Mouse (Mus musculus): Measurements from ENCODE around the gene Olfr547.

DNA sequence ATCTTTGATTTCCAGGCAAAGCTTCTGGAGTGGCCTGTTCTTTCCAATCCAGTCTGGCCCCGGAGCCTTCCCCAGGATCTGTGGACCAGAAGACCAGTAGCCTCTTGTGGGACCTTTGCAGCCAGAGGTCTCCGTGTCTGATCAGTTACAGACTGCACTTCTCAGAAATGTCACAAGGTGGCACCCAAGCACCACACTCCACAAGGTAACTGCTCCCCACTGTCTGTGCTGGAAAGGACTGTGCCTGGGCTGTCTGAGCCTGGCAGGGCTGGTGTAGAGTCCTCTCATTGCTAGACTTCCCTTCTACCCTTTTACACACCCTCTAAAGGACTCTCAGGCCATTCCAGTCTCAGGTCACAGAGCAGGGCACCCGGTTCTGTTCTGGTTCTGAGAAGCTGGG lies 27.7 kb upstream of the Olfr547 start:
- TF ChIP-seq HCFC1 (IDR thresholded peaks at IDR 0.05; ENCODE audit: low read depth, low read length): no peak
- no peak for TF ChIP-seq POLR2A (IDR thresholded peaks at IDR 0.05; ENCODE audit: low read depth, low read length)
- TF ChIP-seq CHD2 (IDR thresholded peaks at IDR 0.05; ENCODE audit: low read length): no peak
- TF ChIP-seq CTCF (conservative IDR thresholded peaks at IDR 0.05 in 1 of 2, IDR thresholded peaks at IDR 0.05 in 1 of 2; ENCODE audit: low read depth in 2 of 2, low read length in 2 of 2): peak; percentile 72 to 93
- TF ChIP-seq USF1 (IDR thresholded peaks at IDR 0.05; ENCODE audit: low read depth, low read length): no peak
- TF ChIP-seq EP300 (IDR thresholded peaks at IDR 0.05; ENCODE audit: low read length): no peak
- no peak for TF ChIP-seq ZKSCAN1 (IDR thresholded peaks at IDR 0.05; ENCODE audit: borderline replicate concordance, low read depth, low read length)
